ENCODE assay signal across 7 mouse cellular contexts in genomic region chrX:53045187-53045903, GRCm38 (mm10). TPM values are rescaled to one million over a fixed set of nuclear protein-coding genes. Genes with fewer than 3 reads are reported as not detected.
DNase-seq lines count a peak whose midpoint lies in the region; ATAC-seq and TF ChIP-seq lines count a peak whose summit lies in the region.

No protein-coding gene starts in this region.

- no peak for DNase-seq in lung, adult 2 months
- peak; percentile 82 for DNase-seq in kidney, postnatal 10 days
- DNase-seq in layer of hippocampus, postnatal 10 days (ENCODE audit: low spot score in 2 of 2) = no peak

- H3K27me3 ChIP-seq in lung, embryonic 16.5 days (ENCODE audit: control insufficient read depth, insufficient read depth, low read depth, low read length) = no peaks in the 10 kb centered on the region
- H3K27me3 ChIP-seq in heart, embryonic 13.5 days (replicated peaks) = no peaks in the 10 kb centered on the region
- no peaks in the 10 kb centered on the region for H3K27me3 ChIP-seq in stomach, embryonic 15.5 days (replicated peaks)

- no peaks in the 10 kb centered on the region for H3K36me3 ChIP-seq in lung, embryonic 16.5 days (ENCODE audit: control insufficient read depth, insufficient read depth, low read length)
- H3K36me3 ChIP-seq in heart, embryonic 13.5 days = no peaks in the 10 kb centered on the region
- H3K36me3 ChIP-seq in stomach, embryonic 15.5 days = no peaks in the 10 kb centered on the region

- TF ChIP-seq CTCF in lung, adult 2 months (IDR thresholded peaks at IDR 0.05; ENCODE audit: insufficient read depth, low read length) = no peak

- TF ChIP-seq POLR2A in lung, adult 2 months (IDR thresholded peaks at IDR 0.05; ENCODE audit: borderline replicate concordance, extremely low read depth, low read depth, low read length) = no peak

- no peak overlapping the region for H3K4me2 ChIP-seq in lung, embryonic 16.5 days (ENCODE audit: low read depth, low read length)
- peak overlapping the region; percentile 16 for H3K4me2 ChIP-seq in heart, embryonic 13.5 days
- no peak overlapping the region for H3K4me2 ChIP-seq in stomach, embryonic 15.5 days

- 20% methylated on average over 10 of the region's 10 CpGs for WGBS in lung, embryonic 16.5 days
- WGBS in lung, adult 2 months = 30% methylated on average over 10 of the region's 10 CpGs
- 14% methylated on average over 10 of the region's 10 CpGs for WGBS in heart, embryonic 13.5 days
- 34% methylated on average over 10 of the region's 10 CpGs for WGBS in stomach, embryonic 15.5 days

- peak overlapping the region; percentile 80 for H3K27ac ChIP-seq in lung, embryonic 16.5 days (ENCODE audit: low read length)
- H3K27ac ChIP-seq in heart, embryonic 13.5 days (replicated peaks) = peak overlapping the region; percentile 84
- H3K27ac ChIP-seq in stomach, embryonic 15.5 days = peak overlapping the region; percentile 69

- H3K4me1 ChIP-seq in lung, embryonic 16.5 days (replicated peaks; ENCODE audit: control insufficient read depth, insufficient read depth, low read length) = peaks cover 25% of the 10 kb centered on the region
- peaks cover 3% of the 10 kb centered on the region for H3K4me1 ChIP-seq in lung, adult 2 months (ENCODE audit: control insufficient read depth, insufficient read depth, low read length)
- H3K4me1 ChIP-seq in heart, embryonic 13.5 days = peaks cover 35% of the 10 kb centered on the region
- H3K4me1 ChIP-seq in stomach, embryonic 15.5 days = 0 out of 2 replicates have a peak, but pooled peaks cover 2% of the 10 kb centered on the region

- H3K4me3 ChIP-seq in lung, embryonic 16.5 days (ENCODE audit: low read length) = no peak overlapping the region
- no peak overlapping the region for H3K4me3 ChIP-seq in lung, adult 2 months (replicated peaks; ENCODE audit: extremely low read depth, low read depth, low read length)
- H3K4me3 ChIP-seq in heart, embryonic 13.5 days = no peak overlapping the region
- no peak overlapping the region for H3K4me3 ChIP-seq in stomach, embryonic 15.5 days (replicated peaks)

- no peaks in the 10 kb centered on the region for H3K9me3 ChIP-seq in lung, embryonic 16.5 days (ENCODE audit: control insufficient read depth, low read length)
- H3K9me3 ChIP-seq in heart, embryonic 13.5 days = no peaks in the 10 kb centered on the region
- no peaks in the 10 kb centered on the region for H3K9me3 ChIP-seq in stomach, embryonic 15.5 days

- peak; percentile 77 for ATAC-seq in lung, embryonic 16.5 days (ENCODE audit: low read depth)
- no peak for ATAC-seq in heart, embryonic 13.5 days (ENCODE audit: extremely low read depth, insufficient number of reproducible peaks, low FRiP score, low TSS enrichment)
- no peak for ATAC-seq in stomach, embryonic 15.5 days (ENCODE audit: insufficient read depth, low FRiP score, low read depth)
- ATAC-seq in erythroblast, adult 5-6 weeks (replicated peaks; ENCODE audit: low FRiP score, poor library complexity, severe bottlenecking) = no peak

- H3K9ac ChIP-seq in lung, embryonic 16.5 days (ENCODE audit: low read length) = no peak overlapping the region
- H3K9ac ChIP-seq in heart, embryonic 13.5 days = no peak overlapping the region
- no peak overlapping the region for H3K9ac ChIP-seq in stomach, embryonic 15.5 days

RNA-seq across cellular contexts. Expression of gene Hprt, which starts 57.4 kb away (rescaled TPM):
- polyA plus RNA-seq in lung, embryonic 16.5 days (2015; fragmentation: Nextera tagmentation; extraction: Ambion mirVana) = 166 and 171 TPM in 2 replicates
- 8.7 and 19.7 TPM in 2 replicates for polyA plus RNA-seq in lung, adult 2 months (2012; rRNA removed)
- 191 and 224 TPM in 2 replicates for polyA plus RNA-seq in heart, embryonic 13.5 days (2015; fragmentation: Nextera tagmentation; extraction: Ambion mirVana)
- 233 and 237 TPM in 2 replicates for polyA plus RNA-seq in stomach, embryonic 15.5 days (2015; fragmentation: Nextera tagmentation; extraction: Ambion mirVana)
- total RNA-seq in layer of hippocampus, postnatal 10 days (2021) = 100 to 1,000 TPM; 118 to 122 TPM
- 112 and 116 TPM in 2 replicates for total RNA-seq in erythroblast, adult 5-6 weeks (2015; ENCODE audit: low replicate concordance)
- total RNA-seq in erythroblast, adult 5-6 weeks (2017; ENCODE audit: low replicate concordance) = 83.4 and 84.2 TPM in 2 replicates
